Comparison of ENCODE assay signal across 17 mouse cellular contexts in the genomic region with DNA sequence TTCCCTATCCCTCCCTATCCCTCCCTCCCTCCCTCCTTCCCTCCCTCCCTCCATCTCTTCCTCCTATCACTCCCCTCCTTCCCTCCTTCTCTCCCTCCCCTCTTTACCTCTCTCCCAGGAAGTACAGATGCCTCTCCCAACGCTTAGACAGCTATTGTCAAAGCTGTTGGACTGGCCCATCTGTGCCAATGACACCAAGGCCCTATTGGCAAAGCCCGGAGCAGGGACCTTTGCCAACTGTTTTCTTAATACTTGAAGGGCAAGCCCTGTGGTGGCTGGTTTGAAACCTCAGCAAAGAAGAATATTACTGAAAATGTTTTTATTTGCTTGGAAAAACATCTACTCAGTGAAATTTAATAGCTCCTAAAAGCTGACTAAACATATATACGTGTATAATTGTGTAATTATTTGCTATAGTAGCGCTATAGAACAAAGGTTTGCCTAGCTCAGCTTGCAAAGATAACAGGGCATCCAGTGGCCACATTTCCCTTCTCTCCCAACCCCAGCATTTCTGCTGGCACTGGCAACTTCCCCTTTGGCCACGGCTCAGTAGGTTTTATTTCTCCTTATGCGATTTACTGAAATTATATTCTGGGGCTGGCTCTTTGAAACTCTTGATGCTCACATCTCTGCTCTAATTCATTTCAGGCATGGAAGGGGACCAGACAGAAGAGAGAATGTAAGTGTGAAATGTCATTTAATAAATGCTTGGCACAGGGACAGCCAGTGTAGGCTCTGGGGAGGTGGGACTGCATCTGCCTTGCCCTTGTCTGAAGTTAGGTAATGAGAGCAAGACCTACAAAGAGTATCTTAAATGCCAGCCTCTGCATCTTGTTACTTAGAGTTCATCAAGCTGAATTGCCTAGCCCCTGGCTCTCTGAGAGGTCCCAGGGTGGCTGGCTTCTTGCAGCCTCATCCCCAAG. TPM values are rescaled to one million over a fixed set of nuclear protein-coding genes. Genes with fewer than 3 reads are reported as not detected.
DNase-seq lines count a peak whose midpoint lies in the region; ATAC-seq and TF ChIP-seq lines count a peak whose summit lies in the region.
"Had no signal": no experiment of that assay in that cellular context is flagged by ENCODE, and none has a peak within 500 bp of the region (broad histone marks: within the 10 kb centered on the region; RNA-seq: fewer than 3 reads in every experiment).

No protein-coding gene starts in this region.

- H3K9me3 ChIP-seq in kidney, embryonic 15.5 days (replicated peaks): no peaks in the 10 kb centered on the region
- no peaks in the 10 kb centered on the region for H3K9me3 ChIP-seq in kidney, embryonic 16.5 days (ENCODE audit: low read length)
- no peaks in the 10 kb centered on the region for H3K9me3 ChIP-seq in MEL (replicated peaks; ENCODE audit: insufficient read depth, low read length)
- H3K9me3 ChIP-seq: embryonic facial prominence, embryonic 13.5 days; limb, embryonic 13.5 days had no signal

- 0 out of 2 replicates have a peak, but pooled peaks cover 6% of the 10 kb centered on the region for H3K4me1 ChIP-seq in kidney, embryonic 15.5 days
- no peaks in the 10 kb centered on the region for H3K4me1 ChIP-seq in kidney, embryonic 16.5 days (ENCODE audit: insufficient read depth, low read length)
- no peaks in the 10 kb centered on the region for H3K4me1 ChIP-seq in MEL (ENCODE audit: control insufficient read depth in 1 of 2, insufficient read depth in 2 of 2, low read length in 2 of 2)

- H3K4me3 ChIP-seq in kidney, embryonic 15.5 days (replicated peaks): no peak overlapping the region
- no peak overlapping the region for H3K4me3 ChIP-seq in kidney, embryonic 16.5 days (ENCODE audit: low read length)
- H3K4me3 ChIP-seq in MEL (ENCODE audit: control insufficient read depth in 1 of 2, insufficient read depth in 1 of 2, low read depth in 2 of 2, low read length in 2 of 2): no peak overlapping the region
- H3K4me3 ChIP-seq: embryonic facial prominence, embryonic 13.5 days; limb, embryonic 13.5 days had no signal

- TF ChIP-seq CTCF in MEL (IDR thresholded peaks at IDR 0.05 in 2 of 3, conservative IDR thresholded peaks at IDR 0.05 in 1 of 3; ENCODE audit: control insufficient read depth in 1 of 3, insufficient read depth in 1 of 3, low read depth in 2 of 3, low read length in 3 of 3, poor library complexity in 1 of 3, severe bottlenecking in 1 of 3): no peak

- TF ChIP-seq POLR2A in MEL (IDR thresholded peaks at IDR 0.05; ENCODE audit: control insufficient read depth in 1 of 2, insufficient read depth in 1 of 2, low read depth in 1 of 2, low read length in 2 of 2, poor library complexity in 1 of 2): no peak

- H3K27me3 ChIP-seq in kidney, embryonic 15.5 days: no peaks in the 10 kb centered on the region
- no peaks in the 10 kb centered on the region for H3K27me3 ChIP-seq in kidney, embryonic 16.5 days (ENCODE audit: insufficient read depth, low read length)
- H3K27me3 ChIP-seq in MEL (ENCODE audit: control insufficient read depth in 1 of 2, insufficient read depth in 2 of 2, low read length in 2 of 2): no peaks in the 10 kb centered on the region
- H3K27me3 ChIP-seq: embryonic facial prominence, embryonic 13.5 days had no signal

- ATAC-seq in kidney, embryonic 15.5 days (replicated peaks; ENCODE audit: low FRiP score): 0 out of 2 replicates have a peak, but pooled peaks have one; percentile 33
- ATAC-seq in kidney, embryonic 16.5 days (ENCODE audit: low FRiP score, low TSS enrichment): no peak
- peak; percentile 79 for ATAC-seq in granulocyte monocyte progenitor cell, adult 5-6 weeks (replicated peaks; ENCODE audit: poor library complexity, severe bottlenecking)
- ATAC-seq in monocyte, adult 5-6 weeks (replicated peaks; ENCODE audit: insufficient number of reproducible peaks, low FRiP score, low TSS enrichment, poor library complexity, severe bottlenecking): no peak
- ATAC-seq: activated CD4-positive, CD25-positive, alpha-beta regulatory T cell, adult 4 months; intestine, embryonic 16.5 days had no signal

- no peak overlapping the region for H3K4me2 ChIP-seq in kidney, embryonic 15.5 days
- no peak overlapping the region for H3K4me2 ChIP-seq in kidney, embryonic 16.5 days (replicated peaks; ENCODE audit: low read depth, low read length)
- H3K4me2 ChIP-seq: embryonic facial prominence, embryonic 13.5 days; limb, embryonic 13.5 days had no signal

- no peak overlapping the region for H3K27ac ChIP-seq in kidney, embryonic 15.5 days
- no peak overlapping the region for H3K27ac ChIP-seq in kidney, embryonic 16.5 days (ENCODE audit: low read length)
- H3K27ac ChIP-seq in MEL (ENCODE audit: control insufficient read depth, low read depth, low read length): no peak overlapping the region
- H3K27ac ChIP-seq: embryonic facial prominence, embryonic 13.5 days; limb, embryonic 13.5 days had no signal

- no peak for TF ChIP-seq RAD21 in MEL (IDR thresholded peaks at IDR 0.05; ENCODE audit: low read depth, low read length)

- H3K79me2 ChIP-seq in MEL (ENCODE audit: control insufficient read depth, insufficient read depth, low read length, poor library complexity): no peaks in the 10 kb centered on the region

- 34% methylated on average over 6 of the region's 6 CpGs for WGBS in kidney, embryonic 15.5 days
- WGBS in kidney, embryonic 16.5 days: 31% methylated on average over 6 of the region's 6 CpGs

- DNase-seq in 416B (ENCODE audit: low read depth) (peak; percentile 31), MEL (ENCODE audit: low read depth, low spot score) (peak; percentile 68)
- no peak for DNase-seq in testis, postnatal 10 days (ENCODE audit: low spot score)
- DNase-seq: cerebellum, adult 18-20 months; lung, postnatal 10 days; right cerebral cortex, postnatal 4 days had no signal

- H3K9ac ChIP-seq in kidney, embryonic 15.5 days: no peak overlapping the region
- no peak overlapping the region for H3K9ac ChIP-seq in kidney, embryonic 16.5 days (replicated peaks; ENCODE audit: low read length)
- H3K9ac ChIP-seq in MEL (ENCODE audit: control insufficient read depth, low read depth, low read length, poor library complexity, severe bottlenecking): no peak overlapping the region
- H3K9ac ChIP-seq: embryonic facial prominence, embryonic 13.5 days; limb, embryonic 13.5 days had no signal

- H3K36me3 ChIP-seq in kidney, embryonic 15.5 days: no peaks in the 10 kb centered on the region
- H3K36me3 ChIP-seq in kidney, embryonic 16.5 days (ENCODE audit: insufficient read depth, low read length): no peaks in the 10 kb centered on the region
- H3K36me3 ChIP-seq in MEL (ENCODE audit: control insufficient read depth in 1 of 2, insufficient read depth in 2 of 2, low read length in 2 of 2): peaks cover 6 to 49% of the 10 kb centered on the region in 2 experiments
- H3K36me3 ChIP-seq: embryonic facial prominence, embryonic 13.5 days; limb, embryonic 13.5 days had no signal

- peak; percentile 8 to 32; a peak in 2 of 4 replicates for TF ChIP-seq EP300 in MEL (IDR thresholded peaks at IDR 0.05; ENCODE audit: low read depth in 1 of 2, low read length in 2 of 2)

TF ChIP-seq in MEL, 35 proteins besides CTCF, POLR2A, EP300 and RAD21:
- TF ChIP-seq GATA1 (IDR thresholded peaks at IDR 0.05; ENCODE audit: low read depth, low read length): peak; percentile 44
- TF ChIP-seq UBTF (IDR thresholded peaks at IDR 0.05; ENCODE audit: borderline replicate concordance, insufficient read depth, low read depth, low read length): no peak

RNA-seq across cellular contexts. Expression of a gene that starts 18.6 kb away (rescaled TPM):
- 0.48 TPM in 1 of 2 replicates, not detected in the other for polyA plus RNA-seq in kidney, embryonic 15.5 days (2015; fragmentation: Nextera tagmentation; extraction: Ambion mirVana)
- polyA plus RNA-seq in kidney, embryonic 16.5 days (2015; fragmentation: Nextera tagmentation; extraction: Ambion mirVana): not detected in 2 replicates
- 0.23 TPM in 1 of 2 replicates, not detected in the other for total RNA-seq in MEL (2012; rRNA removed)
- polyA plus RNA-seq in MEL (2012; ENCODE audit: insufficient read depth in 1 of 2, insufficient read length in 2 of 2, low read depth in 1 of 2, low replicate concordance in 2 of 2, missing spikeins in 1 of 2): under 1 TPM in 1 of 2 experiments, not detected in 1; 0.29 TPM
- not detected in 2 replicates for total RNA-seq in granulocyte monocyte progenitor cell, adult 5-6 weeks (2014; fragmentation: Nextera tagmentation)
- total RNA-seq in granulocyte monocyte progenitor cell, adult 5-6 weeks (2017): not detected in 2 replicates
- total RNA-seq in monocyte, adult 5-6 weeks (2017): not detected in 3 replicates
- total RNA-seq: layer of hippocampus, adult 8-10 months had no signal
- polyA plus RNA-seq: heart, embryonic 14.5 days; stomach, embryonic 16.5 days had no signal

RNA-seq across cellular contexts. Expression of a gene that starts 33.1 kb away (rescaled TPM):
- polyA plus RNA-seq in kidney, embryonic 15.5 days (2015; fragmentation: Nextera tagmentation; extraction: Ambion mirVana): 2.0 and 3.2 TPM in 2 replicates
- polyA plus RNA-seq in kidney, embryonic 16.5 days (2015; fragmentation: Nextera tagmentation; extraction: Ambion mirVana): 2.5 TPM in 2 replicates
- total RNA-seq in MEL (2012; rRNA removed): 52.3 and 55.7 TPM in 2 replicates
- 10 to 100 TPM; 66.4 to 70.0 TPM for polyA plus RNA-seq in MEL (2012; ENCODE audit: insufficient read depth in 1 of 2, insufficient read length in 2 of 2, low read depth in 1 of 2, low replicate concordance in 2 of 2, missing spikeins in 1 of 2)
- total RNA-seq in granulocyte monocyte progenitor cell, adult 5-6 weeks (2014; fragmentation: Nextera tagmentation): 43.5 and 55.4 TPM in 2 replicates
- total RNA-seq in granulocyte monocyte progenitor cell, adult 5-6 weeks (2017): 22.0 and 34.6 TPM in 2 replicates
- total RNA-seq in monocyte, adult 5-6 weeks (2017): 193 to 222 TPM (median 205 TPM) in 3 replicates

Comparison
In these comparisons a context has a peak if more than half of its experiments do, and no peak if none do; other contexts are left out.
1. ATAC-seq: peak in kidney, embryonic 15.5 days (single experiment) and granulocyte monocyte progenitor cell, adult 5-6 weeks (single experiment); none in kidney, embryonic 16.5 days (single experiment) and monocyte, adult 5-6 weeks (single experiment).